Mouse (Mus musculus) duodenum, adult 2 months (tissue): Measurements from ENCODE around the gene Usp5. TPM values are rescaled to one million over a fixed set of nuclear protein-coding genes. Genes with fewer than 3 reads are reported as not detected.

Source experiments
- polyA plus RNA-seq: library from polyadenylated mRNA; depleted of rRNA; stranded (reverse); fragments of >200 nt; gene quantifications from 2 replicates; pipeline ENCODE4 v1.2.3, GENCODE M21; 2012; ENCODE audit warnings: low replicate concordance; rRNA removed

Usp5 gene
- 41.6 and 63.1 TPM in 2 replicates for polyA plus RNA-seq

DNA sequence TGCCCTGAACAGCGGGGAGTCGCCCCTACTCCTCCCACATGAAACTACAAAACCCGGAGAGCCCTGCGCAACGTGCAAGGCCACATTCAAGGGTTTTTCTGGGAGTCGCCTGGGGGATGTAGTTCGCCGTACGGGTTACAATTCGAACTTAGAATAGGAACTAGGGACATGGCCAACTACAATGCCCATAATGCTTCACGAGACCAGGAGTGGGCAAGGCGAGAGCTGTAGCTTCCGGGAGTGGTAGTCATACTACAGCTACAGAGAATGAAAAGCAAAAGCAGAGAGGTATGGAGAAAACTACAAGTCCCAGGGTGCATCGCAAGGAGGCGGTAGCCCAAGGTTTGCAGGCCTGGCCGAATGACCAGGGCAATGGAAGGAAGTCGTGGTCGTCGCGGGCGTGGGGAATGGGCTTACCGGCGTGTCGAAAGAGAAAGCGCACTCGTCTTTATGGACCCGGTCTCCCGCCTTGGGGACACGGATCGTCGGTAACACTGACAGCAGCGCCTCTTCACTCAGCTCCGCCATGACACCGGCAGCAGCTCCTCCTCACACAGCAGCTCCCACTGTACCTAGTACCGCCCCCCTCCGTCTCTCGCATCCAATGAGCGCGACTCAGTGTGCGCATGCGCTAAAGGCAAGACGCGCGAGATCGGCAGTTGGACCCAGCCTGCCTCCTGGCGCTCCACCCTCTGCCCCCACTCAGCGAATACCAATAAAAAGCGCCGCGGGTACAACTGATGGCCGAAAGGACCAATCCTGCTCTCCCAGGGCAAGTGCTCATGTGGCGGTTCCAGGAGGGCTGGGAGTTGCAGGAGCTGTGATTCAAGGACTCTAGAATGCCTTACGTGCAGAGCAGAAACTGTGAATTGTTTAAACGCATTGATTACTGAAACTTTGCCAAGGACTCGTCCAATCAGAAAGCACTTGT, at the start of gene Usp5, which contains the start of gene Cdca3:
TSS of gene Usp5 (minus strand) at position 617 of the 931 bp plus-strand sequence.
TSS of gene Cdca3 (plus strand) at position 680 of the 931 bp plus-strand sequence.

DNA sequence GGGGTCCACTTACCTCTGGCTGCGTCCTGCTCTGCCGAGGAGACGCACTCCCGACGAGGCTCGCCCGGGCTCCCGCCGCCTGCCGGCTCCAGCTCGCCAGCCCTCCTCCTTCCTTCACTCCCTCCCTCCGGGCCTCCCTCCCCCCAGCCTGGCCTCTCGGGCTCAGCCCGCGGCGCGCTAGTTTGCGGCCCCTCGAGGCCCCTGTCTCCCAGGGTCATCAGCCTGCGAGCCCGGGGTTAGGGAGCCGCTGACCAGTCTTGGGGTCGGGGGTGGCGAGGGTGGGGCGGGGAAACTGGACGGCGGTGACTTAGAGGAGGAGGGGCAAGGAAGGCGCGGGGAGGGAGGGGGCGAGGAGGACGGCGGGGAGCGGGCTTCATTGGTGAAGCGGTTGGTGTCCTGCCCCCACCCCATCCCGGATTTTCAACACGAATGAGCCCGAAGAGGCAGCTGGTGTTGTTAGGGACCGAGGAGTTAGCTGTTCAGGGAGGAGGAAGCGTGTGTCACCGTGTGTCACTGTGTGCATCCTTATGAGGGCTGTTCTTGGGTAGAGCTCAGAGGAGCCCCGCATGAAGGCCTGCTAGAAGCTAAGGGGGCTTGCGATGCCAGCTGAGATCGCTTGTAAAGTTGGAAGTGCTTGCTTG, 34.5 kb upstream of the Usp5 start, which contains the start of gene Gpr162:
TSS of gene Gpr162 (minus strand) at position 326 of the 641 bp plus-strand sequence.

DNA sequence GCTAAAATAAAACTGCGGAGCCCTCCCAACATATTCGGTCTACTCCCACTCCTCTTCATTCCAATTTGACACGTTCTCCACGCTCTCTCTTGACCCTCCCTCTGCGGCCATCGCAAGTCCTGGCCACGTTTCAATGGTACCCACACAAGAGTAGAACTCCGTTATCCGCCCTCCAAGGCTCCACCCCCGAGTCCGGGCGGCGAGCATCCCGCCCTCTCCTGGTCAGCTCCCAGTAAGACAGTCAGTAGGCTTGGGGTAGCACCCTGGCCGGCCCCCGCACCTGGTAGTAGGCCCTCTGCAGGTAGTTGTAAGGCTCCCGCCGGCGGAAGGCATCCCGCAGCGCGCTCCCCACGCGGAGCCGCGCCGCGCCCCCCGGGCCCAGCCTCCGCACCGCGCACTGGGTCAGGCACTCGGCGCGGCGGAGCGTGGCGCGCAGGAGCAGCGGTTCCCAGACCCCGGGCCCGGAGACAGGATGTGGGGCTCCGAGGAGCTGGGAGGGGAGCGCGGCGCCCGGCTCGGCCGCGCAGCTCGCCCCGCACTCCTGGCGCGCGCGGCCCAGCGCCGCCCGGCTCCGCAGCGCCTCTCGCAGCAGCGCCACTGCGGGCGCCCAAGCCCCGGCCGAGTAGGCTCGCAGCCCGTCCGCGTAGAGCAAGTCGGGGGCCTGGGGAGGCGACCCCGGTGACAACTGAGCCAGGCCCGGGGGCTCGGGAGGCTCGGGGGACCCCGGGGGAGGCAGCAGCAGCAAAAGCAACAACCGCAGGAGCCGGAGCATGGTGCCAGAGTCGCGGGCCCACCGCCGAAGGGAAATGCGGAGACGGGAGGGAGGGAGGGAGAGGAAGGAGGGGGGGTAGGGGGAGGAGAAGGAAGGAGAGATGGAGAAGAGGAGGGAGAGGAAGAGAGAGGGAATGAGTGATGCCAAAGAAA, 27.9 kb upstream of the Usp5 start, which contains the start of gene P3h3:
TSS of gene P3h3 (minus strand) at position 837 of the 924 bp plus-strand sequence.

DNA sequence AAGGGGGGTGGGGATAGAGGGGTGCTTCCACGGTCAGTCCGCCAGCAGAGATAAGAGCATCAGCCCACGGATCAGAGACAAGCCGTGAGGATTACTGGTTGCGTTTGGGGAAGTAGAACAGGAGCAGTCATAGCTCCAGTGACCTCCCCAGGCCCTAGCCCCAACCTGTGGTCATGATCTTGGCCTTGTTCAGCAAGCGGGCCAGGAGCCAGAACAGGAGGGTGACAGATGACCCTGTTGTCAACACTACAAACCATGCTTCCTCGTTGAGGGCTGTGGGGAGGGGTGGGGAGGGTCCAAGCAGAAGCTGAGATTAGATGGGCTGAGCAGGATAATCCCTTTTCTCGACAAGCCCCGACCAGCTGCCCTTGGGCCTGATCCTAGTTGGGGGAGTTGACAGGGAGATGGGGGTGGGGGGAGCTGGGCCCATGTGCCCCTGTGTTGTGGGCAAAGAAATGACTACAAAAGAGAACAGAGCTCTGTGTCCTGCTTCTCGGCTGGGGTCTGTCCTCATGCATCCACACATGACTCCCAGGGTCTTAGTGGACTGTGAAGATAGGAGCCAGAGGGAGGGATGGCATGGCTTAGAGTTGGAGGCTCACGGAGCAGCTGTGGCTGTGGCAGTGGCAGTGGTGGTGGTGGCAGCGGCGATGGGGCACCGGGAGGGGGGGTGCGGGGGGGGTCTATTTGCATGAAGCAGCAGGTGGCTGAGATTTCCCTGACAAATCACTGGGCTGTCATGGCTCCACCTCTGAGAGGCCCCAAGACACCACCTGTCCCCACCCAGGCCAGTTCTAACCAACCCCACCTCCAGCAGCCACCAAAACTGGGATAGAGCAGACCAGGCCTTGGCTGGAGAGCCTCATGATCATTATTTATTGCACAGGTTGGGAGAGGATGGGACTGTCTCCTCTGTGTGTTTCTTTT, 11.2 kb upstream of the Usp5 start, which contains the start of gene Gnb3:
TSS of gene Gnb3 (minus strand) at position 35 of the 927 bp plus-strand sequence.

DNA sequence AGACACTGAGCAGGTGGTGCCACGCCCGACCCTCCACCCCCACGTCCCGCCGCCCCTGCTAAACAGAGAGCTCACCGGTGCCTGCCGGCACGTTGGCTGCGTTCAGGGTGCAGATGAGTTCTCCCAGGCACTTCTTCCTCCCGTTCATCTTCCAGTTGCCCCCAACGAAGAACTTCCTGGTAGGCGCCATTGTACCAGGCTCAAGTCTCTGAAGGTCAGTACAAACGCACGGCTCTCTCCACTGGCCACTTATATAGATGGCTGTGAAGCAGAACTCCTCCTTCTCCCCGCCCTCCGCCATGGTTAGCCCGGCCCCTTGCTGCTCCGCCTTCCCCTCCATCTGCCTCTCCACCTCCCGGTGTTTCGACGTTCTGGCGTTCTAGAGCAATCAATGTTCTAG, 15.4 kb downstream of the Usp5 start, which contains the start of gene Tpi1:
TSS of gene Tpi1 (minus strand) at position 364 of the 400 bp plus-strand sequence.

DNA sequence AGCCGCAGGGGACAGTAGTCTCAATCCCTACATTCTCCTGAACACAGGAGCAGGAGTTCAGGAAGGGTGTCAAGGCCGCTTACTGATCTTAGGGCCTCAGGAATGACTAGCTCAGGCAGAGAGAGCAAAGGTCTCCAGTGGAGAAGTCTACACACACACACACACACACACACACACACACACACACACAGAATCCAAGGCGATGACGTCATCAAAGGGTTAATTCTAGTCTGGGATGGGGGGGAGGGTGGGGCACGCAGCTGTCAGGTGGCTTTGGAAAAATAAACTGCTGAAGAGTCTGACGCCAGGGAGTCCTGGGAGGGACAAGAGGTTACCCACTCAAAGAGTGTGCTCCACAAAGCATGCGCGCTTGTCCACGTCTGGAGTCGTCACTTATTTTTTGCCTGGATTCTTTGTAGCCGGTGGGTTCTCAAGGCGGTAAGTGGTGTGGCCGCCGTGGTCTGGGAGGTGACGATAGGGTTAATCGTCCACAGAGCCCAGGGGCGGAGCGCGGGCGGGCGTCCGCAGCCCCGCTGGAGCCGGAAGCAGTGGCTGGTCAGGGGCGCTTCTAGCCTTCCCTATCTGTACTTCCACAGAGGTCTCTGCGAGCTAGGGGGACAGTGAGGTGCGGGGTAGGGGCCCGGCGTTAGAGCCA, 20.8 kb downstream of the Usp5 start, which contains the start of gene Spsb2:
TSS of gene Spsb2 (plus strand) at position 304 of the 655 bp plus-strand sequence.

DNA sequence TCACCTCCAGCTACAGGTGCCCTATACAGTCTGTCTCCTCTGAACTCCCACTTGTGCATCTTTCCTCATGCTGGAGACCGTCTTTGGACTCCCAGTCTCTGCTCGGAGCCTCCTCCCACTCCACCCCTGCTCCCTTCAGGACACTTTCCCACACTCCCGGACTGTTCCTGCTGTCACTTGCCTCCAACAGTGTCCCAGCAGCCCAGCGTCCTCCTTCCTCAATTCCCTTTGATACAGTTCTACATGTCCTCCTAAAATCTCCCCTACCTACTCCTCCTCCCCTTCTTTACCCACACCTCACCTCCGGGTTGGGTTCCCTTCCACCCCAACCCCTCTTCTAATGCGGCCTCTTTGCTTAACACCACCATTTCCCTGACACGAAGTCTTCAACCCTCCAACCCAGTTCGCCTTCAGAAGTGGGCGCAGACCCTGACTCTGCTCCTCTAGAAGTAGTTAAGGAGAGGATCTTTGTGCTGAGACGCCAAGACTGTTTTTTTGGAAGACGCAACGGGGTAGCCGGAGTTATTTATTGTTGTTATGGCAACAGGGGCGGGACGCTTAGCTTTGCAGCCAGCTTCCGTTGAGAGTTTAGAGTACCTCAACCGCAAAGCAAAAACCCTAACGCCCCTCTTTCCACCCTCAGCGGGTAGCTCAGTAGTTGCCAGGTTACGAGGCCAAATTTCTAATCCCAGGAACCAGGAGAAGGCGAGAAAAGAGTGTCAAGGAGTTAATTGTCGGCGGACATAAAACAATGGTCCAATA, 49.9 kb downstream of the Usp5 start, which contains the start of gene Lrrc23:
TSS of gene Lrrc23 (minus strand) at position 506 of the 762 bp plus-strand sequence.

DNA sequence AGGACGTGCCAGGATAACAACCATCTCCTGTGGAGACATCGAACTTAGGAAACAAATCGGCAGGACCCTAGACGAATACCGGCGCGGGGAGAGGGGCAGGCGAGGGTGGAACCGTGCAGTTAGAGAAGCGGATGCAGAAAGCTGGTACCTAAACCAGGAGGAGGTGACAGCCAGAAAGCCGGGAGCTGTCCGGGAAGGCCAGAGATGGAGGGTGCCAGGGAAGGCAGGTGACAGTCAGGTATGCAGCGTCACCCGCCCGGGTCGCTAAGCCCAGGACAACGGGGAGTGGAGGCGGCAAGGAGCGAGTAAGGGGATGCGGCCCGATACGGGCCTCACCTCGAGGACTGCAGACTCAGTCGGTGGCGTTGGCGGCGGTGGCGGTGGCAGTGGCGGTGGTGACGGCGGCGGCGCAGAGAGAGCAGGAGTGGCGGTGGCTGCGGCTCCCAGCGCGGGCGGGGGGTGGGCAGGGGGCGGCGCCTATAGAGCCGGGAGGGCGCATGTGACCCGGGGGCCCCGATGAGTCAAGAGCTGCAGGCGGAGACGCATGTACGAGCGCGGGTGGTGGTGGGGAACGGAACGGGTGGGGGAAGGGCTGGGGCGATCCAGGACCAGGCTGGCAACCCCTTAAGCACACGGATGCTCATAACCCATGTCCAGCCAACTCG, 60.1 kb downstream of the Usp5 start, which contains the start of gene Eno2:
TSS of gene Eno2 (minus strand) at position 573 of the 665 bp plus-strand sequence.

Other genes with a start within 250 kb of the Usp5 start
- gene C1s2, start 193.4 kb downstream of the Usp5 start, polyA plus RNA-seq = not detected in 2 replicates
- gene Lpcat3, start 166.5 kb downstream of the Usp5 start, polyA plus RNA-seq = 200 and 320 TPM in 2 replicates
- 21.0 and 23.1 TPM in 2 replicates for gene Emg1, start 117.3 kb downstream of the Usp5 start, polyA plus RNA-seq
- 163 and 179 TPM in 2 replicates for gene Phb2, start 117.1 kb downstream of the Usp5 start, polyA plus RNA-seq
- 18.0 and 22.1 TPM in 2 replicates for gene Ptpn6, start 90.8 kb downstream of the Usp5 start, polyA plus RNA-seq
- 113 and 151 TPM in 2 replicates for gene Grcc10, start 88.1 kb downstream of the Usp5 start, polyA plus RNA-seq
- gene Gm45234, start 73.5 kb downstream of the Usp5 start, polyA plus RNA-seq = not detected in 2 replicates
- gene Atn1, start 73.0 kb downstream of the Usp5 start, polyA plus RNA-seq = 60.0 and 70.5 TPM in 2 replicates
- 2.6 and 3.2 TPM in 2 replicates for gene Eno2, start 59.8 kb downstream of the Usp5 start, polyA plus RNA-seq
- gene Lrrc23, start 49.8 kb downstream of the Usp5 start, polyA plus RNA-seq = 0.09 and 0.30 TPM in 2 replicates
- 21.3 and 42.0 TPM in 2 replicates for gene Spsb2, start 20.8 kb downstream of the Usp5 start, polyA plus RNA-seq
- gene Tpi1, start 15.2 kb downstream of the Usp5 start, polyA plus RNA-seq = 448 and 753 TPM in 2 replicates
- 53.1 and 53.5 TPM in 2 replicates for gene Cdca3, start 63 bp upstream of the Usp5 start, polyA plus RNA-seq
- gene Gnb3, start 10.8 kb upstream of the Usp5 start, polyA plus RNA-seq = 0.14 and 0.31 TPM in 2 replicates
- gene P3h3, start 28.3 kb upstream of the Usp5 start, polyA plus RNA-seq = 5.8 and 11.2 TPM in 2 replicates
- 0.65 and 1.6 TPM in 2 replicates for gene Gpr162, start 34.5 kb upstream of the Usp5 start, polyA plus RNA-seq
- gene Cd4, start 58.7 kb upstream of the Usp5 start, polyA plus RNA-seq = 2.8 and 4.7 TPM in 2 replicates
- gene Lag3, start 82.2 kb upstream of the Usp5 start, polyA plus RNA-seq = 3.0 and 7.5 TPM in 2 replicates
- 874 and 2,100 TPM in 2 replicates for gene Ptms, start 90.6 kb upstream of the Usp5 start, polyA plus RNA-seq
- 369 and 581 TPM in 2 replicates for gene Mlf2, start 101.9 kb upstream of the Usp5 start, polyA plus RNA-seq
- gene Cops7a, start 136.1 kb upstream of the Usp5 start, polyA plus RNA-seq = 120 and 168 TPM in 2 replicates
- 3.2 and 4.2 TPM in 2 replicates for gene Pianp, start 167.2 kb upstream of the Usp5 start, polyA plus RNA-seq
- gene Zfp384, start 179.7 kb upstream of the Usp5 start, polyA plus RNA-seq = 34.6 and 47.6 TPM in 2 replicates
- gene Ing4, start 210.3 kb upstream of the Usp5 start, polyA plus RNA-seq = 32.0 and 39.8 TPM in 2 replicates
- 11.1 and 17.9 TPM in 2 replicates for gene Acrbp, start 220.2 kb upstream of the Usp5 start, polyA plus RNA-seq
- 129 and 167 TPM in 2 replicates for gene Lpar5, start 238.4 kb upstream of the Usp5 start, polyA plus RNA-seq